Mouse (Mus musculus) embryonic facial prominence, embryonic 13.5 days (tissue): ENCODE data around the gene Gm10382. TPM values are rescaled to one million over a fixed set of nuclear protein-coding genes. Genes with fewer than 3 reads are reported as not detected.

Experiments
- ATAC-seq: fragments of 200-750 bp; cut with Nextera tagmentation; 2 replicates; pipeline ENCODE4 v1.8.0; 2017; ENCODE audit warnings: low read depth; ENCODE audit not compliant: insufficient number of reproducible peaks, insufficient read depth, low FRiP score, low TSS enrichment
- H3K27ac ChIP-seq: fragments of 300-500 bp; sonication (generic); 2 replicates; pipeline ENCODE4 v1.5.1; 2015; ENCODE audit warnings: moderate library complexity, mild to moderate bottlenecking, inconsistent platforms
- H3K27me3 ChIP-seq: fragments of 300-500 bp; sonication (generic); 2 replicates; pipeline ENCODE4 v1.6.1; 2015; ENCODE audit warnings: mild to moderate bottlenecking, inconsistent platforms
- H3K36me3 ChIP-seq: fragments of 300-500 bp; sonication (generic); 2 replicates; pipeline ENCODE4 v1.6.1; 2015; ENCODE audit warnings: mild to moderate bottlenecking, inconsistent platforms
- H3K4me1 ChIP-seq: fragments of 300-500 bp; sonication (generic); 2 replicates; pipeline ENCODE4 v1.6.1; 2015; ENCODE audit warnings: inconsistent platforms
- H3K4me2 ChIP-seq: fragments of 300-500 bp; sonication (generic); 2 replicates; pipeline ENCODE4 v1.6.1; 2015; ENCODE audit warnings: moderate library complexity, mild to moderate bottlenecking, inconsistent platforms
- H3K4me3 ChIP-seq: fragments of 300-500 bp; sonication (generic); 2 replicates; pipeline ENCODE4 v1.5.1; 2015; ENCODE audit warnings: mild to moderate bottlenecking, inconsistent platforms
- H3K9ac ChIP-seq: fragments of 300-500 bp; sonication (generic); 2 replicates; pipeline ENCODE4 v1.6.1; 2015; ENCODE audit warnings: mild to moderate bottlenecking, inconsistent platforms
- H3K9me3 ChIP-seq: fragments of 300-500 bp; sonication (generic); 2 replicates; pipeline ENCODE4 v1.6.1; 2016; ENCODE audit warnings: inconsistent platforms
- WGBS: fragments of 180-500 bp; shearing (Covaris S2); methylation state at CpG from one replicate; pipeline ENCODE4 v1.1.7; 2015; ENCODE audit warnings: mixed read lengths; 5-methylcytosine and 5-hydroxymethylcytosine counted together
- polyA plus RNA-seq: library from polyadenylated mRNA; unstranded; fragments of >200 nt; fragmentation: Nextera tagmentation; extraction: Ambion mirVana; gene quantifications from 2 replicates; pipeline ENCODE4 v1.2.1, GENCODE M21; 2015

Gene Gm10382
- polyA plus RNA-seq, 1 experiment from 2014 or later: 0.34 TPM

DNA sequence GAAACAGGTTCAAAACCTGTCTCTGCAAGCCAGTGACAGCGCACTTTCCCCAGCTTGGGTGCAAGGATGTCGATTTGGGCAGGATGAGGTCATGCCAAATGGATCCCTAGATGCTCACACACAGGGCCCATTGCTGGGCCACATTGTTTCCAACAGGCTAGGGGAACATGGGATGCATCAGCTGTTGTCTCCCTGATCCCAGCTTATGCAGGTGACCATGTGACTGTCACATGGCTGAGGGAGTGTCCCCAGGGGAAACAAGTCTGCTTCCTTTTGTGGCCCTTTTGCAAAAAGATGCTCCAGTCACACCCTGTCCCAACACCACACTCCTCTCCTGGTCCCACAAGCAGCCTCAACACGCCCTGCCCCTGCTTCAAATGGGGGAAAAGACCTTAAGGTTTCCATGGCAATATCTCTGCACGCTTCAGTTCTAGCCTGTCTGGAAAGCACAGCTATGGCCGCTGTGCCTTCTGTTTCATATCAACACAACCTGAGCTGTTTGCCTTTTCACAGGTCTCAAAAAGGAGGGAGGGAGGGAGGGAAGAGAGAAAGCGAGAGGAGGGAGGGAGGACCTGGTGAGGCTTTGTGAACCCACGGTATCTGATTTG is 34.1 kb upstream of the Gm10382 start:
- Histone ChIP-seq H3K4me1 (peaks cover 18% of the 10 kb centered on the region), H3K27me3 (no peaks in the 10 kb centered on the region), H3K4me2 (no peak overlapping the region), H3K27ac (no peak overlapping the region), H3K9ac (no peak overlapping the region), H3K9me3 (peaks cover 6% of the 10 kb centered on the region; the same call in 1 of the 2 replicates), H3K36me3 (no peaks in the 10 kb centered on the region), H3K4me3 (no peak overlapping the region)
- no peak for ATAC-seq
- 42% methylated on average over 7 of the region's 7 CpGs for WGBS

DNA sequence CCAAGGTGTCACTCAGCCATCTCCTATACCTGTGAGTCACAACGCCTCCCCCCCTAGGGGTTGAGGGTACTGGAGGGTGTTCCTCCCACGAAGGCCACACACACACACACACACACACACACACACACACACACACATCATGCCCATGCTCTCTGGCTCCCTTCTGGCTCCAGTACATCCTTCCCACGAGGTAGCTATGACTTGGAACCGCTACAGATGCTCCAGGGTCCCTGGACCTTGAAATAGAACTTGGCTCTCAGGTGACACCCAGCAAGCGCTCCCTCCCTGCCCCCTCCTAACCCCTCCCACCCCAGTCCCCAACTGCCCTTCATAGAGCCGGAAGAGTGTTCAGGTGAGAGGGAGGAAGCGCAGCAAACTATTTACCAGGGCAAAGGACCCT is 33.5 kb upstream of the Gm10382 start:
- Histone ChIP-seq H3K9ac (no peak overlapping the region), H3K27ac (no peak overlapping the region), H3K36me3 (no peaks in the 10 kb centered on the region), H3K4me1 (peaks cover 20% of the 10 kb centered on the region), H3K4me2 (no peak overlapping the region), H3K9me3 (peaks cover 6% of the 10 kb centered on the region; the same call in 1 of the 2 replicates), H3K4me3 (no peak overlapping the region), H3K27me3 (no peaks in the 10 kb centered on the region)
- 40% methylated on average over 7 of the region's 7 CpGs for WGBS
- no peak for ATAC-seq

GRCm38 (mm10) chr5:125357543-125358269 is 31.4 kb upstream of the Gm10382 start:
- WGBS: 81% methylated on average over 12 of the region's 12 CpGs

GRCm38 (mm10) chr5:125358270-125358608 is 30.9 kb upstream of the Gm10382 start:
- Histone ChIP-seq H3K4me1 (peaks cover 25% of the 10 kb centered on the region), H3K36me3 (no peaks in the 10 kb centered on the region), H3K9ac (no peak overlapping the region), H3K27me3 (no peaks in the 10 kb centered on the region), H3K27ac (no peak overlapping the region), H3K9me3 (0 out of 2 replicates have a peak, but pooled peaks cover under 1% of the 10 kb centered on the region), H3K4me3 (no peak overlapping the region), H3K4me2 (no peak overlapping the region)
- ATAC-seq: no peak
- 83% methylated on average over 5 of the region's 5 CpGs for WGBS

More at GRCm38 (mm10) chr5:125357543-125358269, 31.4 kb upstream of the Gm10382 start:
- Histone ChIP-seq H3K4me2 (no peak overlapping the region), H3K36me3 (no peaks in the 10 kb centered on the region), H3K9me3 (peaks cover 6% of the 10 kb centered on the region; the same call in 1 of the 2 replicates), H3K4me3 (no peak overlapping the region), H3K9ac (no peak overlapping the region), H3K4me1 (peaks cover 25% of the 10 kb centered on the region), H3K27me3 (no peaks in the 10 kb centered on the region), H3K27ac (no peak overlapping the region)
- ATAC-seq: no peak

DNA sequence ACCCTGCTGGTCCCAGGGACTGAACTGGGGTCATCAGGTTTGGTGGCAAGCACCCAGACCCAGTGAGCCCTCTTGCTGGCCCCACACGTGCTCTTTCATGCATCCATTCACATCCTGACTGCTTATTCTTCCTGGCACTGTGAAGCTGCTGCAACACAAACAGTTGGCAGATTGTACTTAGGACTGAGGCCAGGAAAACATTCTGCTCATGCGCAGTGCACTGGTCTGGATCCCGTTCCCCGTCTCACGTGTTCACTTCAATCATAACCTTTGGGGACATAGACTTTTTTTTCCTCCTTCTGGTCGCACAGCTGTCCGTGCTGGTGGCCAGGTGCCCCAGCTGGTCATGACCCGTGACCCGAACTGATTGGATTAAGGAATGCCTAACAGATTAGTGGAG is 28.6 kb upstream of the Gm10382 start:
- H3K9ac ChIP-seq: no peak overlapping the region
- H3K27ac ChIP-seq: no peak overlapping the region
- ATAC-seq: no peak
- no peaks in the 10 kb centered on the region for H3K9me3 ChIP-seq
- H3K36me3 ChIP-seq: no peaks in the 10 kb centered on the region
- peaks cover 14% of the 10 kb centered on the region for H3K4me1 ChIP-seq
- 44% methylated on average over 9 of the region's 9 CpGs for WGBS
- H3K27me3 ChIP-seq: no peaks in the 10 kb centered on the region
- H3K4me2 ChIP-seq: peak overlapping the region; percentile 22
- no peak overlapping the region for H3K4me3 ChIP-seq

- H3K36me3 ChIP-seq: no peaks in the 10 kb centered on the region
- H3K27ac ChIP-seq: no peak overlapping the region
- no peaks in the 10 kb centered on the region for H3K27me3 ChIP-seq
- no peaks in the 10 kb centered on the region for H3K9me3 ChIP-seq
- H3K9ac ChIP-seq: no peak overlapping the region
- 35% methylated on average over 16 of the region's 16 CpGs for WGBS
- peak overlapping the region; percentile 22 for H3K4me2 ChIP-seq
- H3K4me3 ChIP-seq: no peak overlapping the region
- H3K4me1 ChIP-seq: peaks cover 9% of the 10 kb centered on the region
- ATAC-seq: no peak
Measured at GRCm38 (mm10) chr5:125360981-125361510, 28.1 kb upstream of the Gm10382 start.

DNA sequence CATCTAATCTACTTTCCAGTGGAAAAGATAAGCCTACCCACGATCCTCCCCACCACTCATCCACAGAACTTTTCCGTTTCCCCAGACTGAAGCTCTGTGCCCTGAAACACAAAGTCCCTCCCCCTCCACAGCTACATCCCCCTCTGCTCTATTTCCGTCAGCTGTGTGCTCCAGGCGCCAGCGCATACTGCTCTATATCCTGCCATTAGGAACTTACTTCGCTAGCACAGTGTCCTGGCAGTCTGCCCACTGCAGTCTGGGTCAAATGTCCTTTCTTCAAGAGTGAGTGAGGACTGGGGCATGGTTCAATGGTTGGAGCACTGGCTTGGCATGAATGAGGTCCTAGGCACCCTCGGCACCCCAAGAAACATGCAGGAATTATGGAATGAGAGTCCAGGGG is 25.2 kb upstream of the Gm10382 start:
- no peak overlapping the region for H3K4me3 ChIP-seq
- no peaks in the 10 kb centered on the region for H3K9me3 ChIP-seq
- H3K4me1 ChIP-seq: peaks cover 7% of the 10 kb centered on the region; the same call in 1 of the 2 replicates
- 80% methylated on average over 7 of the region's 7 CpGs for WGBS
- no peak overlapping the region for H3K9ac ChIP-seq
- ATAC-seq: no peak
- H3K36me3 ChIP-seq: no peaks in the 10 kb centered on the region
- no peak overlapping the region for H3K27ac ChIP-seq
- H3K4me2 ChIP-seq: no peak overlapping the region
- no peaks in the 10 kb centered on the region for H3K27me3 ChIP-seq

DNA sequence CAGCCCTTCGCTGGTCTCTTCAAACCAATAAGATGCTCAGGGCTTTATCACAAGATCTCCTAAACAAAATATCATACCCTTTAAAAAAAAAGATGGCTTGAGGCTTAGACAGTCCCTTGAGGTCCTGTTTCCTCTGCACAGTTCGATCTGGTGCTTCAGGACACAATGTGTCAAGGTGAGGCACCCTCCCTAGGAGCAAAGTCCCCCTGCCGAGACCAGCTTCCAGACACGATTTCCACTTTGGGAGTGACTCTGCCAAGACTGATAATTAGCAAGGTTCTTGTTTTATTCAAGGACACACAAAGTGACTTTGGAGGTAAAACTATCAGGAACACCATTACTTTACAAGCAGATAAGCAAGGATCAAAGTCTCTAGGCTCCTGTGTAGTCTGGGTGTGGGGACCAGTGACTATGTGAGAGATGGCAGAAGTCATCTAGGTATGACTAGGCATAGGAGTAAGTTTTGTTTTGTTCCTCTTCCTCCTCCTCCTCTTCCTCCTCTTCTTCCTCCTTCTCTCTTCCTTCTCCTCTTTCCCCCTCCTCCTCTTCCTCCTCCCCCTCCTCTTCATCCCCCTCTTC is 24.2 kb upstream of the Gm10382 start:
- Histone ChIP-seq H3K4me1 (peaks cover 7% of the 10 kb centered on the region; the same call in 1 of the 2 replicates), H3K4me3 (no peak overlapping the region), H3K27me3 (no peaks in the 10 kb centered on the region), H3K9ac (no peak overlapping the region), H3K4me2 (no peak overlapping the region), H3K9me3 (no peaks in the 10 kb centered on the region), H3K36me3 (no peaks in the 10 kb centered on the region), H3K27ac (no peak overlapping the region)
- ATAC-seq: no peak
- 79% methylated on average over 4 of the region's 4 CpGs for WGBS

- Histone ChIP-seq H3K4me1 (no peaks in the 10 kb centered on the region), H3K4me3 (no peak overlapping the region), H3K36me3 (no peaks in the 10 kb centered on the region), H3K9me3 (no peaks in the 10 kb centered on the region), H3K27ac (no peak overlapping the region), H3K9ac (no peak overlapping the region), H3K4me2 (no peak overlapping the region), H3K27me3 (no peaks in the 10 kb centered on the region)
- ATAC-seq: no peak
- WGBS: 60% methylated on average over 5 of the region's 5 CpGs
Measured at GRCm38 (mm10) chr5:125368156-125368555, 21.0 kb upstream of the Gm10382 start.

DNA sequence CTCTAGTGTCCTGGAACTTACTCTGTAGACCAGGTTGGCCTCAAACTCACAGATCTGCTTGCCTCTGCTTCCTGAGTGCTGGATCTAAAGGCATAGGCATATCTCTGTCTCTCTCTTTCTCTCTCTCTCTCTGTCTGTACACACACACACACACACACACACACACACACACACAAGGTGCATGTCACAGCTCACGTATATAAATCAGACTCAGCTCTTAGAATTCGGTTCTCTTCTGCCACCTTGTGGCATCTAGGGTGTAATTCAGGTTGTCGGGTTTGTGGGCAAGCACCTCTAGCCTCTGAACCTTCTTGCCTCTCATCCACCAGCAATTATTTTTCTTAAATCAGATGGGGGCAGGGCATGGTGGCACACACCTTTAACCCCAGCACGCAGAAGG is 20.6 kb upstream of the Gm10382 start:
- H3K4me2 ChIP-seq: no peak overlapping the region
- no peaks in the 10 kb centered on the region for H3K36me3 ChIP-seq
- no peaks in the 10 kb centered on the region for H3K4me1 ChIP-seq
- no peaks in the 10 kb centered on the region for H3K9me3 ChIP-seq
- 0% methylated on average over 4 of the region's 4 CpGs for WGBS
- no peak overlapping the region for H3K9ac ChIP-seq
- H3K27ac ChIP-seq: no peak overlapping the region
- H3K4me3 ChIP-seq: no peak overlapping the region
- H3K27me3 ChIP-seq: no peaks in the 10 kb centered on the region
- no peak for ATAC-seq

GRCm38 (mm10) chr5:125370950-125371693 is 18.0 kb upstream of the Gm10382 start:
- no peaks in the 10 kb centered on the region for H3K4me1 ChIP-seq
- H3K9ac ChIP-seq: no peak overlapping the region
- no peaks in the 10 kb centered on the region for H3K36me3 ChIP-seq
- H3K9me3 ChIP-seq: no peaks in the 10 kb centered on the region
- ATAC-seq: no peak
- WGBS: 69% methylated on average over 7 of the region's 7 CpGs
- no peak overlapping the region for H3K4me3 ChIP-seq
- H3K4me2 ChIP-seq: no peak overlapping the region
- H3K27me3 ChIP-seq: no peaks in the 10 kb centered on the region
- no peak overlapping the region for H3K27ac ChIP-seq
